Mouse (Mus musculus) mature B cell (primary cell): ENCODE data around the gene Noxo1.
"Not testable (repeated sequence)": the region's sequence is repeated elsewhere in the genome, so short reads cannot be mapped to it uniquely, and the experiment has no call there.

Experiments
- in situ Hi-C: fragments of 300-500 bp; cut with MboI; formaldehyde crosslinking; loops from 2 replicates; pipeline ENCODE4 v1.14.3; 2019

The Noxo1 gene

GRCm38 (mm10) chr17:24676877-24677276 lies 19.2 kb upstream of the Noxo1 start:
- in situ Hi-C loops, result no loop called here

GRCm38 (mm10) chr17:24677500-24678080 lies 18.4 kb upstream of the Noxo1 start:
- in situ Hi-C loops, result no loop called here

GRCm38 (mm10) chr17:24686514-24686913 lies 9.5 kb upstream of the Noxo1 start:
- in situ Hi-C loops, result no loop called here

GRCm38 (mm10) chr17:24687146-24687595 lies 8.9 kb upstream of the Noxo1 start:
- in situ Hi-C loops, result no loop called here

GRCm38 (mm10) chr17:24687599-24687998 lies 8.4 kb upstream of the Noxo1 start:
- in situ Hi-C loops, result no loop called here

- in situ Hi-C loops, result no loop called here
Measured at GRCm38 (mm10) chr17:24689251-24690081, 6.6 kb upstream of the Noxo1 start, which contains the start of gene Syngr3. TSS of gene Syngr3 (minus strand) at chr17:24689955.

- in situ Hi-C loops, result no loop called here
Measured at GRCm38 (mm10) chr17:24692385-24692784, 3.6 kb upstream of the Noxo1 start.

- in situ Hi-C loops, result no loop called here
Measured at GRCm38 (mm10) chr17:24695326-24696010, 566 bp upstream of the Noxo1 start.

GRCm38 (mm10) chr17:24697985-24698384 lies 2.0 kb downstream of the Noxo1 start:
- in situ Hi-C loops, result no loop called here

- in situ Hi-C loops, result no loop called here
Measured at GRCm38 (mm10) chr17:24698715-24699114, 2.7 kb downstream of the Noxo1 start.

- in situ Hi-C loops, result no loop called here
Measured at GRCm38 (mm10) chr17:24699473-24699872, 3.4 kb downstream of the Noxo1 start.

GRCm38 (mm10) chr17:24701251-24701650 lies 5.2 kb downstream of the Noxo1 start:
- in situ Hi-C loops, result no loop called here

GRCm38 (mm10) chr17:24705821-24706220 lies 9.8 kb downstream of the Noxo1 start:
- in situ Hi-C loops, result no loop called here

GRCm38 (mm10) chr17:24706982-24707800 lies 11.2 kb downstream of the Noxo1 start, which contains the start of gene Tbl3:
TSS of gene Tbl3 (minus strand) at chr17:24707660.
- in situ Hi-C loops, result no loop called here

GRCm38 (mm10) chr17:24707801-24708425 lies 11.9 kb downstream of the Noxo1 start:
- in situ Hi-C loops, result no loop called here

GRCm38 (mm10) chr17:24708646-24709045 lies 12.6 kb downstream of the Noxo1 start:
- in situ Hi-C loops, result no loop called here

GRCm38 (mm10) chr17:24715556-24715955 lies 19.5 kb downstream of the Noxo1 start:
- in situ Hi-C loops, result no loop called here

- in situ Hi-C loops, result no loop called here
Measured at GRCm38 (mm10) chr17:24716166-24716682, 20.2 kb downstream of the Noxo1 start.

GRCm38 (mm10) chr17:24717943-24718342 lies 21.9 kb downstream of the Noxo1 start, which contains the start of the genes Rnf151 and Rps2:
TSS of gene Rnf151 (minus strand) at chr17:24718063.
TSS of gene Rps2 (plus strand) at chr17:24718116.
- in situ Hi-C loops, result no loop called here

GRCm38 (mm10) chr17:24718938-24719337 lies 22.9 kb downstream of the Noxo1 start:
- in situ Hi-C loops, result not testable (repeated sequence)
